Mouse (Mus musculus) retina, adult 2 months (tissue): ENCODE results near the gene Oscp1.
"Not testable (repeated sequence)": the region's sequence is repeated elsewhere in the genome, so short reads cannot be mapped to it uniquely, and the experiment has no call there.

Source experiments
- DNase-seq: peaks from one replicate; pipeline ENCODE4 v3.0.0-alpha.2; 2012; ENCODE audit warnings: low read depth, low spot score

Oscp1 gene

DNA sequence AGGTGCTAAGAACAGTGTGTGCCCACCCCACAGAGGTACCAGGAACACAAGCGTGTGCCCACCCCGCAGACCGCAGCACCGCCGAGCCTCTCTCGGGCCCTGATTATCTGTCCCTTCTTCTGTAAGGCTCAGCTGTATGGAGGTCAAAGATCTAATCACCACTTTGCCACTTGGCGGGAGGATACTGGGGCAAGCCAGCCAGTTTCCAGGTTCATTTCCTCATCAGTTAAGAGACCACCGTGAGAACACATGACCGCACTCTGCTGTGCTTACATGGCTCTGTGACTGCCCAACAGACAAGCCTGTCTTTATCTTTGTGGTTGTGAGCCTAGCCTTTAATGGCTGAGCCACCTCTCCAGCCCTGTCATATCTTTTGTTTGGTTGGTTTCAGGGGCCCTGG, 24.7 kb downstream of the Oscp1 start:
- DNase-seq = no peak

DNA sequence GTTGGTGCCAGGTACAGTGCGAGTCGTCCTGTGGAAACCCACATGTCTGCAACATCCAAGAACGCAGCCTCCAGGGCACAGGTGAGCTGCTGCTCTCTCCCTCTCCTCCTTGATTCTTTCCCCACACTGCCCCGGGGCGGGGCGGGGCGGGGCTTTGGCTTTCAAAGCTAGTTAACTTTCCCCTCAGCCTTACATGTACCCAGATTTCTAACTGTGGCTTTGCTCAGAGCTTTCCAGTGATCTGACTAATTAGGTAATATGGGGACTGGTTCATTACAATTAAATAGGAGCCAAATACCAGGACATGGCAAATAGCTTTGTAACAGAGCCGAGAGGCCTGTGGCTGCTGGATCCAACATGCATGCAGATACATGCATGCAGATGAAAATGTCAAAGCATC, 26.0 kb downstream of the Oscp1 start:
- DNase-seq = no peak

DNA sequence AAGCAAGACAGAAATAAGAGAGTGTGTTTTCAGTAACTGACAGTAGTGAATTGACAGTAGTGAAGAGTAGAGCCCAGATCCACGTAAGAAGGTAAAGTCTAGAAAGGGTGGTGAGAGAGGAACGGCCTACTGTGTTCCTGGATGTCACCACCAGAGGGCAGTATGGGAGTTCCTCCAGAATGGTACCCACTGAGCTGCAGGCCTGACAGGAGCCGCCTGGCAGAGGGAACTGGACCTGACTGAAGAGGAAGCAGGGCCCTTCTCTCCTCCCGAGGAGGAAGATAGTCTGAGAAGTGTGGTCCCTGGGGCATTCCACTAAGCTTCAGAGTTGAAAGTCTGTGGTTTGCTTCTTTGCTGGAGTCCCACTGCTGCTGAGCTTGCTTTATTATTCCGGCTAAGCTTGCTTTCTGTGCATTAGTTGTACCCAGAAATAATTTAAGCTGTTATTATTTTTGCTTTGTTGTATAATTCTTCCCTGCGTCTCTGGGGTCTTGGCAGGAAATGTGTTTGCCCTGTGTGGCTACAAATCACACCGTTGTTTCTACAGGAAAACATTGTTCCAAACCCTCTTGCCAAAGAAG, 27.7 kb downstream of the Oscp1 start:
- DNase-seq = peak; percentile 65

DNA sequence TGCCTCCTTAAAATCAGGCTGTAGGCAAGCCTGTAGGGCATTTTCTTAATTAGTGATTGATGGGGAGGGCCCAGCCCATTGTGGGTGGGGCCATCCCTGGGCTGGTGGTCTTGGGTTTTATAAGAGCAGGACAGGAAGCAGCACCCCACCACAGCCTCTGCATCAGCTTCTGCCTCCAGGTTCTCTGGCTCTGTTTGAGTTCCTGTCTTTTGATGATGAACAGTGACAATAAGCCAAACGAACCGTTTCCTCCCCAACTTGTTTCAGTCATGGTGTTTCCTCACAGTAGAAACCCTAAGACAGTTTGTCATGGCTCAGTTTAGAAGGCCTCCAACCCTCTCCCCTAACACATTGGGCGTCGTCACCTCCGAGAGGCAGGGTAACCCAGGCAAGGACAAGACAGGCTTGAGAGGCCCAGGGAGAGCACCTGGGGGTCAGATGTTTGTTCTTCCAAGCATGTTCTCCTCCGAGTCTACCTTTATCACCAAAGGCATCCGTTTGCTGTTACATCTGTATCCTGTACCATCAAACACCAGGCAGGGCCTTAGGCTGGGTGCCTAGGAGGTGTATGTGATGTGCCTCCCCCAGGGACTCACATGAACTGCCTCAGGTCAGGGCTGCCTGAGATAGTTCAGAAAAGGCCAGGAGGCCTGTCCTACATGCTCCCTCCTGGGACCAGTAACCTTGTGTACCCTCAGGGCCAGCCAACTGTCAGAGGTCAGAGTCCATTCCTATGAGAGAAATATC, 31.9 kb downstream of the Oscp1 start:
- no peak for DNase-seq

DNA sequence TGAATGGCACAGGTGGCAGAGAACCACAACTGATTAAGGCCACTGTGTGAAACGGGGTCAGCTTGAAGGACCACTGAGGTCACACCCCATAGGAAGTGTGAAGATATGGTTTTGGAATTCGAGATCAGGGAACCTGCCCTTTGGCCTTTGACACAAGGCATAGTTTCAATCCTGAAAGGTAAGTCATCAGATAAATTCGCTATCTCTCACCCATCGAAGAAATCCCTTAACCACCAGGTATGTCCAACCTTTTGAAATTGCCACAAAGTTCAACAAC, 32.4 kb downstream of the Oscp1 start:
- no peak for DNase-seq

DNA sequence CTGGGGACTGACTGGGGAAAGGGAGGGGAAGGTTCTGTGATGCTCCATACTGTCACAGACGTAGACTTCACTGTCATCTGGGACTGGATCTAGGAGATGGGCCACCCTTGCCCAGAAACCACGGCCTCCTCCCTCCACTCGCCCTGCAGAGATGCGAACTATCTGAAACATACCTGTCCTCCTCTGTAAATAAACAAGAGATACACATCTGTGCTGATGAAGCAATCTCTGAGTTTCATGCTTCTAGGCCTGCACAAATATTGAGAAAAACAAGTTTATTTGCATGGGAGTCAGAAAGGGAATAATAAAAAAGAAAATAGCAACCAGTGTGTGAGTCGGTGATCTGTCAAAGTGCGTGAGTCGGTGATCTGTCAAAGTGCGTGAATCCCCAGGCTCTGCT, 33.5 kb downstream of the Oscp1 start:
- DNase-seq = no peak

DNA sequence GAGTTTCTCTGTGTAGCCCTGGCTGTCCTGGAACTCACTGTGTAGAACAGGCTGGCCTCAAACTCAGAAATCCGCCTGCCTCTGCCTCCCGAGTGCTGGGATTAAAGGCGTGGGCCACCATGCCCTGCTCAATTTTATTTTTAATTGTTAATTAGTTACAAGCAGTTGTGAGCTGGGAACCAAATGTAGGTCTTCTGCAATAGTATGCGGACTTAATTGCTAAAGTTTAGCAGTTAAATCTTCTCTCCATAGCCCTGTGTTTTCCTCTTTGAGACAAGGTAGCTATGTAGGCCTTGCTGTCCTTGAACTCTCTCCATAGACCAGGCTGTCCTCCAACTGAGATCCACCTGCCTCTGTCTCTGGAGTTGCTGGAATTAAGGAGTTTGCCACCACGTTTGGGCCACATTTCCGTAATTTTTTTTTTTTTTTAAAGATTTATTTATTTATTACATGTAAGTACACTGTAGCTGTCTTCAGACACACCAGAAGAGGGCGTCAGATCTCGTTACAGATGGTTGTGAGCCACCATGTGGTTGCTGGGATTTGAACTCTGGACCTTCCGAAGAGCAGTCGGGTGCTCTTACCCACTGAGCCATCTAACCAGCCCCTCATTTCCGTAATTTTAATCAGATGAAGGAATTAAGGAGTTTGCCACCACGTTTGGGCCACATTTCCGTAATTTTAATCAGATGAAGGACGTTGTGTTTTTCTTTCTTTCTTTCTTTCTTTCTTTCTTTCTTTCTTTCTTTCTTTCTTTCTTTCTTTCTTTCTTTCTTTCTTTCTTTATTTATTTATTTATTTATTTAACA, 37.5 kb downstream of the Oscp1 start:
- DNase-seq = not testable (repeated sequence)

DNA sequence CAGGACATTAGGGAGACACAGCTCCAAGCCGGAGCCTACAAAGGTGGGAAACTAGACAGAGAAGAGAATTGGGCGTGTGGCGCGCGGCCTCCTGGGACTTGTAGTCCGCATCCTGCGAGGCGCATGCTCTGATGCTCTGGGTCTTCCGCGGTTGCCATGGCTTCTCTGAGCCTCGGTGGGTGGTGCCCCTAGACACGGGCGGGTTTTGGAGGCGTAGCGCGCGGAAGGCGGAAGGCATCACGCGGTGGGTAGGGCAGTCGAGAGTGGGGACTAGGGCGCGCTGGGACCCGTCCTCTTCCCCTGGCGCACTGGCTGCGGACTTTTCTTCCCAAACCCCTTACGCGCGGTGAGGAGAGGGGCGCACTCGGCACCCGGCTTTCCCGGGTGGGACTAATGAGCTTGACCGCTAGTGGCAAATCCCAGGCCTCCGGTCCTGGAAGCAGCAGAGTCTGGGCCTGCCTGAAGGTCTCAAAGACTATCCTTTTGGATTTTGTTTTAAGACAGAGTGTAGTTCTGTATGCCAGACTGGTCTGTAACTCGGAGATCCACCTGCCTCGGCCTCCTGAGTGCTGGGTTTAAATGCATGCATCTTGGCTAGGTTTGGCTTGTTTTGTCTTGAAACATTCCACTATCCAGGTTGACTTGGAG, 38.2 kb downstream of the Oscp1 start, which contains the start of gene Lsm10:
Gene Lsm10 (plus strand): TSS at position 160 of the 648 bp plus-strand sequence.
- DNase-seq = peak; percentile 71

DNA sequence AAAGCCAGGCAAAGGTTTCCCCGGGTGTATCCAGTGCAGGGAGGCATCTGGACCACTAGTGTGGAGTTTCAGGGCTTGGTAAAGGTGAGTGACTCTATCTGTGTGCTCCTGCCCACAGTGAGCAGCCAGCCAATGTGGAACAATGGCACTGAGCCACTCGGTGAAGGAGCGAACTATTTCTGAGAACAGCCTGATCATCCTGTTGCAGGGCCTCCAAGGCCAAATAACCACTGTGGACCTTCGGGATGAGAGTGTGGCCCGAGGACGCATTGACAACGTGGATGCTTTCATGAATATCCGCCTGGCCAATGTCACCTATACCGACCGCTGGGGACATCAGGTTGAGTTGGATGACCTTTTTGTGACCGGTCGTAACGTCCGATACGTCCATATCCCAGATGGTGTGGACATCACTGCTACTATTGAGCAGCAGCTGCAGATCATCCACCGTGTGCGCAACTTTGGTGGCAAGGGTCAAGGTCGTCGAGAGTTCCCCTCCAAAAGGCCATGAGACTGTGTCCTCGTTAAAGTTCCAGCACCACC, 39.4 kb downstream of the Oscp1 start:
- DNase-seq = no peak

DNA sequence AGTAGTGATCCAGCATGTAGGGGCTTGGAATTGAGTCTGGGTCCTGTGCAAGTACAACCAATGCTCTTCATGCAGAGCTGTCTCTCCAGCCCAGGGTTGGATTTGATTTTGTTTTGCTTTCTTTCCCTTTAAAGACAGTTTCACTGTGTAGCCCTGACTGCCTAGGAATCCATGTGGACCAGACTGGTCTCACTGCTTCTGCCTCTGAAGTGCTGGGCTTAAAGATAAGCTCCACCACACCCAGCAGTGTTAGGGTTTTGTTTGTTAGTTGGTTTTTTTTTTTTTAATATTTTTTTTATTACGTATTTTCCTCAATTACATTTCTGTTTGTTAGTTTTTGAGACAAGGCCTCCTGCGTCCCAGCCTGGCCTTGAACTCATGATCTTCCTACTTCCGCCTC, 41.0 kb downstream of the Oscp1 start:
- DNase-seq = no peak

DNA sequence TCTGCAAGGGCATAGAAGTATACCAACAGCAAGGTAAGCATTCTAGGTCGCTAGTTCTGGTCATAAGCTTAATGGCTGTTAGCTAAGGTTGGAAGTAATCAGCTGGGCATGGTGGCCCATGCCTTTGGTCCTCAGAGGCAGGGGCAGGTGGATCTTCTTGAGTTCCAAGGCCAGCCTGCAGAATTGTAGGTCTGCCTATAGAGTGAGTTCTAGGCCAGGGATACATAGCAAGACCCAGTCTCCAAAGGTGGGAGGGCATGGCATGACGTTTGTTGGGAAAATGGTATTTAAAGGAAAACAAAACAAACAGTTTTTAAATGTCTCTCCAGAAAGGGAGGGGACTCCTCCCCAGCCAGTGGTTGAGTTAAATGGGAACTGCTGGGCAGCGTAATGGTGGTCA, 42.4 kb downstream of the Oscp1 start:
- no peak for DNase-seq

DNA sequence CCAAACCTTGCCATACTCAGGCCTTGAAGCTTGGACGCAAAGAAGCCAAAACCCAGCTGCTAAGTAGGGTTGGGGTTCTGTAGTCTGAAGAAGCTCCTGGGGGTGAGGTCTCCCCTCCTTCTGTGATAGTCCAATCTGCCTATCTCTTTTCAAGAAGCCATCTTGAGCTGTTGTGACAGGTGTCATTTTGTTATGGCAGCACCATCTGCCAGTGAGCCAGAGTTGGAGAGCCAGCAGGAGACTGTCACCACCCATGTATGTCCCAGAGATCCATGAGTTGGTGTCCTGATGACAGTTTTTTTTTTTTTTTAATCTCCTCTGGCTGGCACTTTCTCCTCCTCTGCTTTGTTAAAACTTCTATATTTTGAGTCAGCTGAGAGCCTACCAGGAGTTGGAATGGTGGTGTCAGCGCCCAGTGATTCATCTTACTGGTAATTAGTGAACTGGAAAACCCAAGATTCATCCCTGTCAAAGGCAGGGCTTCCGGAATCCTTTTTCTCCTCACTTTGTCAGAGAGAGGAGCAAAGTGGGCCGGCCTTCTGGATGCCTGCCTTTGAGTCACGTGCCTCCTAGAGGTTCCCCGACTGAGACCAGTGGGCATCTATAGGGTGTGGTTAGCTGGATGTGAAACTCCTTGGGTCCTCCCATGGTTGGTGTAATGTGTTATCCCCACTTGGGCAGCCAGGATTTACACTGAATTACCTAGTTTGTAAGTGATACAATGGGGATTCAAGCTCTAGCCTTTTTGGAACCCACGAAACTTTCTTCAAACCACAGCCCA, 43.9 kb downstream of the Oscp1 start:
- DNase-seq = no peak

DNA sequence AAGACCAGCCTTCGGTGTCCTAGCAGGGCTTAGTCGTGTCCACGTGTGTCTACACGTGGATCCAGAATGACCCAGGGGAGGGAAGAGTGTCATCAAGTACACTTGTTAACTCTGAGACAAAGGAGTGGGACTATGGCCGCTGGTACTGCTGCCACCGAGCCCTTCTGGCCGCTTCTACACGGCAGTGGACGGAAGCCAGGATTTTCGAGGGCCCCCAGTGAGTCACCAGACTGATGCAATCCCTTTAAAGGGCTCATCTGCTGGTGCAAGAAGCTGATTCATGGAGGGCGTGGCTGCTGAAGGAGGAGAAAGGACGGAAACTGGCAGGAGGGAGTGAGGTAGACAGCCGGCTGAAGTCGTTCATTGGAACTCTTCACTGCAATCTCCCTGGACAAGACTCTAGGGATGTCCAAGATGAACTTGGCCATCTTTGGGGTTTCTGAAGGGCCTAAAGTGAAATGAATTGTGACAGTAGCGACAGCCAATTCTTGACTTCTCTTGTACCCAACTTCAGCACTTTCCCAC, 44.8 kb downstream of the Oscp1 start:
- peak; percentile 53 for DNase-seq

DNA sequence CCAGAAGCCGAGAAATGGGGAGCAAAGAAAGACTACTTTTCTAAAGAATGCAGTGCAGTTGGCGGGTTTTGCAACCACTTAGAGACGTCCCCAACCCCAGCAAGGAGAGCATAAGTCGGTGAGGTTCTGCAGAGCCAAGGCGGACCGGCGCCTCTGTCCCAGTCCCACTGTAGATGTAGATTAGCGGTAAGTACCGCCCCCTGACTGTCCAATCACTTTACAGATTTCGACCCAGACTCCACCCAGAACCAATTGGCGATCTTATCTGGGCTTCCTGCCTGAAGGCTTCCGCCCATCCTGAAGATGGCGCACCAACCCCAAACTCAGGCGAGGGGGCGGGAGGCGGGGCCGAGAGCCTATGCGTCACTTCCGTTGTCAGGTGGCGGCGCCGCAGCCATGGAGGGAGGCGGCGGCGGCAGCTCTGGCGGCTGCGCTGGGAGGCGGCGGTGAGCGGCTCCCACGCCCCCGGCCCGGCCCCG, 45.3 kb downstream of the Oscp1 start, which contains the start of gene Stk40:
Gene Stk40 (plus strand): TSS at position 368 of the 479 bp plus-strand sequence.
- DNase-seq = peak; percentile 97

DNA sequence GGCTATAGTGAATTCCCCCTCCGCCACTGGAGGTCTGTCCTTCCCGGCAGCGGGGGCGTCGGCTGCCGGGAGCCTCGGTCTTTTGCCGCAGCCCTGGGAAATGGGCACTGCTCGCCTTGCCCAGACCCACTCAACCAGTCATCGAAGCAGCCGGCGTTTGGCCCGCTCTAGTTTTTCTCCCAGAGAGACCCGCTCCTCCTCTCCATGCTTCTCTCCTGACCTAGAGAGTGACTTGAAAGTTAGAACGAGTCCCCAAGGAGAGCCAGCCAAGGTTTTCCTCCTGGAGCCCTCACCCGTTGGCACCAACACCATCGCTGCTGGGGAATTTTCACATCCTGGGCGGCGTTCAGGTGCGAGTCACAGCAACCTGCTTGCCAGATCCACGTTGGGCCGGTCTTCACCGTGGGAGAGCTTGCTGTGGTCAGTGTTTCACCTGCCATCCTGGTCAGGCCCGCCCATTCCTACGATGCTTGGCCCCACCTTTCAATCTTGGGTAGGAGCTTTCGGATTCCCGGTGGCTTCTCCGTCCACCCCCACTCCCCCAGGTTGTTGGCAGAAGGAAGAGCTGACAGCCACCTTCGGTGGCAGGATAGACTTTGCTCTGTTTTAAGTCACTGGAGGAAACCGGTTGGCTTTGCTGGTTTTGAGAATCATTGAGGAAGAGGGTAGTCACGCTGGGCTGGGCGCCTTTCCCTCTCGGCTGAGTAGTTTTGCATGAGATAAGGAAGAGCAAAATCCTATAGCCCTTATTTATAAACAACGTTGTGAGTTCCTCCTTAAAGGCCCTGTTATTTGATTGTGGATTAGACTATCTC, 46.1 kb downstream of the Oscp1 start:
- DNase-seq = no peak

DNA sequence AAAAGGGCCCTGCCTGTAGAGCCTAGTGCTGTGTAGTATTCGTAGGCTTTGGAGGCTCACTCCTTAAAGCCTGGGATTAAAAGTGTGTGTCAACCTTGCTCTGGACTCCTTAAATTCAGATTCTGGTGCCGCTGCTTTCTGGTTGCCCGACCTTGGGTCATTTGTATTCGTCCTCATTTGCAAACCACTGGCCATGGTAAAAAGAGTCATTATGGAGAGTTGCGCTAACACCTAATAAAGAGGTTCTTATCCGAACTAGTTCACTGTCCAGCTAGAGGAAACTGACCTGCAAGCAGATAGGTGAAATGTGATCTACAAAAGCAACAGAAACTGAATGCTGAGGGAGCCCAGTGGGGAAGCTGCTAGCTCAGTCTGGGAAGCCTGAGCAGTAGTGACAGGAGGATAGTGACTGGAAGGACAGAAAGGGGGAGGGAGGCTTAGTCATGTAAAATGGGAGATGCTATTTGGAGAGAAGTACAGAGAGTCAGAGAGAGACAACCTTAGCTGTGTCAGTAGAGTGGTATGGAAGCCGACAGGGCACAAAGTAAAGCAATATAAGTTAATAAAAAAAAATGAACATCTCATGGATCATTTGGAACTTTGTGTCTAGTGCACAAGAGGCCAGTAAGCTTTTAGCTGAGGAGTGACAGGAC, 46.9 kb downstream of the Oscp1 start:
- no peak for DNase-seq

DNA sequence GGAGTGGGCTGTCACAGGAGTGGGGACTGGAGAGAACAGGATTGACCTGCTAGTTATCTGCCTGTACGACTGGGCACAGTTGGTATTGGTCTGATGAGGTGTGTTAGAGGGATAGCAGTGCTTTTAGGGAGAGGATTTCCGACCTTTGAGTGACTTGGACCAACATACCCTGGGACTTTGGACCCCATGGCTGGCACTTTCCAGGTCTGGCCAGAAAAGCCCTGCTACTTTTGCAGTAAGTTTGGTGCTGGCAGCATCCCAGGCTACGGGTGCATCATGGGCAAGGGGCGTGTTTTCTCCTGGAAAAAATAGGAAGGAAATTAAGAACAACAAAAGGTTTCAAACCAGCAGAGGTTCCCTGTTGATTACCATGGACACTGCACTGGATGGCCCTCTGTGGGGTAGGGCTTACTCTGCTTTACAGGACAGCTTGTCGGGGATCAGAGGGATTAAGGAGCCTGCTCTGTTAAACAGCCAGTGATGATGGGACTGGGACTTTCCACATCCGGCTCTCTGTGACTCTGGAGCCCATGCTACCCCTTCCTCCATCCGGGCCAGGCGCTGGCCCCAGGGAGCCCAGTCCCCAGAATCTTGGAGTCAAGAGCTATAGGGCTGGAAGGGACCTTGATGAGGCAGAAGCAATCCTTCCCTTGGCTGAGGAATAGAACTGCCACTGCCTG, 49.8 kb downstream of the Oscp1 start:
- peak; percentile 71 for DNase-seq

DNA sequence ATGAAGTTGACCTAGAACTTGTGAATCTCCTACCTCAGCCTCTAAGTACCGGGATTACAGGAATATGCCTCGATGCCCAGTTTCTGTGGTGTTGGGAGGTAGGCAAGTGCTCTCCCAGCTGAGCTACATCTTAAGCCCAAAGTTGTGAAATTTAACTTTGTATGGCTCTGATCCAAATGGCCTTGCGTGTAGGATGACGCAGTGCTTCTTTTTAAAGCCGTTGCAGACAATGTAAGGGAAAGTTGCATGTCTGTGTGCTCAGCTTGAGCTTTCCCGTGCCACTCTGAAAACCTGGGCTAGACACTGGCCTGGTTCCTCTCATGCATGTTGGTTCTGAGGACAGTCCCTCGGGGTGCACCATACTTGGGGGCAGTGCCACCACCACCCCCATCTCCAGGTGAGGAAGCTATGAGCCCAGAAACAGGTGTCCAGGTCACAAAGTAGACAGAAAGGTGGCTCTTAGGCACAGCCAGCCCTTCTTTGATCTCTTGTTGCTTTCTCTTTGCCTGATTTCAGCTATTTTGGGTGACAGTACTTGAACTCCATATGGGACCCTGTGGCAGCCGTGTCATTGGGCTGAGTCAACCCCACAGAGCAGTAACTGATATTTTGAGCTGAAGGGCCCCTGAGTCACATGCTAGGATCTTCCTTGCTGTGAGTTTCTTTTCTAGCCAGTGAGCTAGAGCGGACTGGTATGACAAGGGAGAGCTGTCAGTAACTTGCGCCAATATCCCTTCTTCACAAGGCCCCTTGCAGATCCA, 51.4 kb downstream of the Oscp1 start:
- DNase-seq = no peak
